Mouse (Mus musculus) neural tube, embryonic 13.5 days (tissue): Measurements from ENCODE around the gene Tcirg1. TPM values are rescaled to one million over a fixed set of nuclear protein-coding genes. Genes with fewer than 3 reads are reported as not detected.

ENCODE experiments used
- ATAC-seq: fragments of 200-750 bp; cut with Nextera tagmentation; 2 replicates; pipeline ENCODE4 v1.8.0; 2017; ENCODE audit warnings: low read depth, mild to moderate bottlenecking, moderate TSS enrichment, moderate library complexity
- H3K27ac ChIP-seq: fragments of 300-500 bp; sonication (generic); replicated peaks from 2 replicates; pipeline ENCODE4 v1.5.1; 2015; ENCODE audit warnings: moderate library complexity, mild to moderate bottlenecking, inconsistent platforms
- H3K27me3 ChIP-seq: fragments of 300-500 bp; sonication (generic); 2 replicates; pipeline ENCODE4 v1.6.1; 2015; ENCODE audit warnings: mild to moderate bottlenecking, inconsistent platforms
- H3K36me3 ChIP-seq: fragments of 300-500 bp; sonication (generic); 2 replicates; pipeline ENCODE4 v1.6.1; 2015; ENCODE audit warnings: mild to moderate bottlenecking, inconsistent platforms
- H3K4me1 ChIP-seq: fragments of 300-500 bp; sonication (generic); replicated peaks from 2 replicates; pipeline ENCODE4 v1.6.1; 2015; ENCODE audit warnings: inconsistent platforms
- H3K4me2 ChIP-seq: fragments of 300-500 bp; sonication (generic); 2 replicates; pipeline ENCODE4 v1.6.1; 2015; ENCODE audit warnings: inconsistent platforms, mild to moderate bottlenecking, moderate library complexity
- H3K4me3 ChIP-seq: fragments of 300-500 bp; sonication (generic); 2 replicates; pipeline ENCODE4 v1.5.1; 2015; ENCODE audit warnings: mild to moderate bottlenecking, inconsistent platforms
- H3K9ac ChIP-seq: fragments of 300-500 bp; sonication (generic); 2 replicates; pipeline ENCODE4 v1.6.1; 2015; ENCODE audit warnings: moderate library complexity, mild to moderate bottlenecking, inconsistent platforms
- H3K9me3 ChIP-seq: fragments of 300-500 bp; sonication (generic); 2 replicates; pipeline ENCODE4 v1.6.1; 2016; ENCODE audit warnings: inconsistent platforms
- WGBS: fragments of 180-500 bp; shearing (Covaris S2); methylation state at CpG from one replicate; pipeline ENCODE4 v1.1.7; 2015; 5-methylcytosine and 5-hydroxymethylcytosine counted together
- polyA plus RNA-seq: library from polyadenylated mRNA; unstranded; fragments of >200 nt; fragmentation: Nextera tagmentation; extraction: Ambion mirVana; gene quantifications from 2 replicates; pipeline ENCODE4 v1.2.1, GENCODE M21; 2015

Gene Tcirg1
- polyA plus RNA-seq, 1 experiment from 2014 or later = 18.4 TPM

DNA sequence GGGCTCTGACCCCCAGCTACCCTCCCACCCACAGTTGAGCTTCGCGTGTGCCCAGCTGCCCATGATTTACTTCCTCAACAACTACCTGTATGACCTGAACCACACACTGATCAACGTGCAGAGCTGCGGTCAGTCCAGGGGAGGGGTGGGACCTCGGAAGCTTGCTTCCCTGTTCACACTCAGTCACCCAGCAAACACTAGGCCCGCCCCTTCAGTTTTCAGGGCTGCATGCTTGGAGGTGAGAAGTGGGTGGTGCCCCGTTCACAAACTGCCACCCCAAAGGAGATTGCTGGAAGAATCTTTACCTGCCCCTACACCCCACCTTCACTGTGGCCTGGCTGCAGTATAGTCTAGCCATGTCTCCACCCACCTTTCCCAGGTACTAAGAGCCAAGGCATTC is 35.4 kb upstream of the Tcirg1 start:
- Histone ChIP-seq H3K9me3 (no peaks in the 10 kb centered on the region), H3K36me3 (no peaks in the 10 kb centered on the region), H3K4me3 (no peak overlapping the region), H3K27me3 (peaks cover 17% of the 10 kb centered on the region), H3K4me2 (no peak overlapping the region), H3K4me1 (no peaks in the 10 kb centered on the region; the same call in 1 of the 2 replicates), H3K9ac (no peak overlapping the region), H3K27ac (no peak overlapping the region)
- 82% methylated on average over 7 of the region's 7 CpGs for WGBS
- no peak for ATAC-seq

DNA sequence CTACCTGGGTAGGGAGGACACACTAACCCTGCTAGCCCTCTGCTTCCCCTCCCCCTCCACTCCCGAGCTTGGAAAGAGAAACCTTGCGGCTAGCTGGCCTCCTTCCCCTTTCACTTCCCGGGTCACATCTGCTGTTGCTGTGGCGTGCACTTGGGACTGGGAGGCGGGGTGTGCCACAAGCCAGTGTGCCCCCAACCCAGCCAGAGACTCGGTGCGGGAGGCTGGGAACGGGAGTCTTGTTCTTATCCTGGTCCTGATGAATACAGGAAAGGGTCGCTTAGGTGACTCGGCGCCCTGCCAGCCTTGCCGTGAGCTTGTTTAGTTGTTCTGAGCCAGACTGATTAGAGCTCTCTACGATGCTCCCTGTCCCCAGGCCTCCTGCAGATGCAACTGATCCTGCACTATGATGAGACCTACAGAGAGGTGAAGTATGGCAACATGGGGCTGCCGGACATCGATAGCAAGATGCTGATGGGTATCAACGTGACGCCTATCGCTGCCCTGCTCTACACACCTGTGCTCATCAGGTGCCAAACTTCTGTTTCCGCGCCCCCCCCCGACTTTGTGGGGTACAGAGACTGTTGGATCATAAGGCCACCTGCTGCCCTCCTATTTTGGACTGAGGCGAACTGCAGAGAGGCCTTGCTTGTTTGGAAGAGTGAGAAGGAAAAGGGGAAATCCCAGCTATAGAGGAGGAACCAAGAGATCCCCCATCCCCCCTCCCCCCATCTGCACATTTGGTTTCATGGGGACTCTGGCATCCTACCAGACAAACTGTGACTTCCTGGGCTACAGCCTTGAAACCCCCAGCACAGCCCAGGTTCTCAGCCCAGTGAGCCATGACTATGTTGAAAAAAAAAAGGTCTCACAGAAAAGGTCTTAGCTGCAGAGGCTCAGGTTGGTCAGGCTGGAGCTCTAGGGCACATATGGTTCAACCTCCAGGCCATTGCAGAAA is 29.2 kb upstream of the Tcirg1 start:
- peak overlapping the region; percentile 67 for H3K9ac ChIP-seq
- peaks cover 29% of the 10 kb centered on the region for H3K27me3 ChIP-seq
- H3K4me2 ChIP-seq = peak overlapping the region; percentile 75
- WGBS = 9% methylated on average over 22 of the region's 22 CpGs
- no peaks in the 10 kb centered on the region for H3K36me3 ChIP-seq
- peak overlapping the region; percentile 41 for H3K4me3 ChIP-seq
- H3K27ac ChIP-seq = no peak overlapping the region
- ATAC-seq = peak; percentile 37; the same call in 1 of the 2 replicates
- H3K9me3 ChIP-seq = no peaks in the 10 kb centered on the region
- peaks cover 16% of the 10 kb centered on the region for H3K4me1 ChIP-seq

DNA sequence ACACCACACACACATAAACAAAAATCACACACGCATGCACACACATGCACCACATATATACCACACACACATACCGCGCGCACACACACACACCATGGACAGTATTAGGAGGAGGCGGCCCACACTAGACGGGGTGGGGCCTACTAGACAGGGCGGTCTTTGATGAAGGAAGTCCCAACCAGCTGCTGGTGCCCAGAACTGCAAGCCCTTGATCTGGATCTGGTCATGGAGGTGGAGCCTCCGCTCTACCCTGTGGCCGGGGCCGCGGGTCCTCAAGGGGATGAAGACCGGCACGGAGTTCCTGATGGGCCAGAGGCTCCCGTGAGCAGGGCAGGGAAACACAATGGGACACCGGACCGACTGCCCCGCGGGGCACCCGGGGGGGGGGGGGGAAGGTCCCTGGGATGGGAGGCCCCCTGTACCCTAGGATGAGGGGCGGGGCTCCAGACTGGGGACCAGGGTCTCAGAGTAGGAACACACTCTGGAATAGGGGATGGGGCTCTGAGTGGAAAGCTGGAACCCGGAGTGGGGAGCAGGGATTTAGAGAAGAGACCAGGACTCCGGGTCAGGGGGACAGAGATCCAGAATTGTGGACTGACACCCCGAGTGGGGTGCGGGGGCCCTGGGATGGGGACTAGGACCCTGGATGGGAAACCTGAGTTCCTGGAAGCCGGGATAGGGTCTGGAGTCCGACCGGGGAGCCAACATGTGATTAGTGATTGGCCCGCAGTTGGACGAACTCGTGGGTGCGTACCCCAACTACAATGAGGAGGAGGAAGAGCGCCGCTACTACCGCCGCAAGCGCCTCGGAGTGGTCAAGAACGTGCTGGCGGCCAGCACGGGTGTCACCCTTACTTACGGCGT is 28.3 kb upstream of the Tcirg1 start, which contains the start of gene Unc93b1:
Unc93b1 (plus strand) TSS at position 155 of the 864 bp plus-strand sequence.
- Histone ChIP-seq H3K4me3 (peak within 1 kb of the TSS; percentile 41), H3K9me3 (no peaks in the 10 kb centered on the region), H3K4me1 (peaks cover 25% of the 10 kb centered on the region), H3K9ac (peak within 1 kb of the TSS; percentile 67), H3K36me3 (no peaks in the 10 kb centered on the region), H3K27me3 (peaks cover 29% of the 10 kb centered on the region), H3K4me2 (peak within 1 kb of the TSS; percentile 75), H3K27ac (no peak within 1 kb of the TSS)
- WGBS = 8% methylated on average over 42 of the region's 42 CpGs
- ATAC-seq = peak; percentile 72

DNA sequence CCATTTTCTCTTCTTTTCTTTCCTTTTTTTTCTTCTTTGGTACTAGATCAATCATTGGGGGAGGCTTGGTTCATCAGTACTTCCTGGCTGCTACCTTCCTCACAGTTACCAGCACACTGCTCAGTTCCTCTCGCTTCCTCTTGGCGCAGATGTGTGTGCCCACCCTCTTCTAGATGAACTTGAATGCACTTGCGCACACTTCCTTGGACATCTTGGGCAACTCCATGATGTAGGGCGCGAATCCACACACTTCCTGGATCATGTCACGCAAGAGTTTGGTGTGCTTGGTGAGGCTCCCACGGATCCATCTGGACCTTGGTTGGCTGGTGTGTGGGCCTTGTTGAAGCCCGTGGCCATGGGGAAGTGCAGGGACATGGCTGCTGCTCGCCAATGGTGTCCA is 24.8 kb upstream of the Tcirg1 start:
- H3K9me3 ChIP-seq = no peaks in the 10 kb centered on the region
- H3K4me2 ChIP-seq = no peak overlapping the region
- 90% methylated on average over 9 of the region's 9 CpGs for WGBS
- no peak overlapping the region for H3K9ac ChIP-seq
- H3K27me3 ChIP-seq = peaks cover 19% of the 10 kb centered on the region
- H3K27ac ChIP-seq = no peak overlapping the region
- H3K36me3 ChIP-seq = no peaks in the 10 kb centered on the region
- no peak overlapping the region for H3K4me3 ChIP-seq
- H3K4me1 ChIP-seq = peaks cover 42% of the 10 kb centered on the region
- no peak for ATAC-seq

DNA sequence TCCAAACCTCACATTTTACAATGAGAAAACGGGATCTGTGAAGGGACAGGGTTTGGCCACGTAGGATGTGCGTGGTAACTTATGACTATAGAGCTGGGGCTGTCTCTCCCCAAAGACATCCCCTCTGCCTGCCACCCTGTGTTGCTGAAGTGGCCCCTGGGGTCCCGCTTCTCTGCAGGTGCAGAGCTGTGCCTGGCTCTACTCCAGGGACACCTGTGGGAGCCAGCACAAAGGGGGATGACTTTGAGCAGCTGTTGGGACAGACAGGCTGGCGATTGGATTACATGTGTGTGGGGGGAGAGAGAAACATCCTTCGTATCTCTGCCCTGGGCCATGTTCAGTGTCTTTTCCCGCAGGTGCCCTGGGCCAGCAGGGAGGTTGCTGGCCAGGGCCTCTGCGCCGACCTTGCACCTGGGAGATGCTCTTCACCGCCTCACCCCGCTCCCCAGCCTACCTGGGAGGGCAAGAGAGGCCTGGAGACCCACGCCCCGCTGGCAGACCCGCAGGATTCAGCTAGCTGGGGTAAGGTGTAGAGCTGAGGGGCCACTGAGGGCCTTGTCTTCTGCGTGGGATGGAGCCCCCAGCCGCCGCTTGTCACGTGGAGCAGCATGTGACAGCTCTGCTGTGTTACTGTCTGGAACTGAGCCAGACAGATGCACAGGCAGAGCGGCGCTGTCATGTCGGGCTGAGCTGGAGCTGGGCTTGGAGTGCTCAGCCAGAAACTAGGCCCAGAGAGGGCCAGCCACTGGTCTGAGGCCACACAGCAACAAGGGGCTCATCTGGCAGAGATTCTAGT is 23.5 kb upstream of the Tcirg1 start:
- no peaks in the 10 kb centered on the region for H3K36me3 ChIP-seq
- no peak overlapping the region for H3K9ac ChIP-seq
- no peak overlapping the region for H3K4me3 ChIP-seq
- no peaks in the 10 kb centered on the region for H3K9me3 ChIP-seq
- H3K27ac ChIP-seq = peak overlapping the region; percentile 68
- WGBS = 75% methylated on average over 21 of the region's 21 CpGs
- H3K4me1 ChIP-seq = peaks cover 31% of the 10 kb centered on the region
- no peak overlapping the region for H3K4me2 ChIP-seq
- H3K27me3 ChIP-seq = peaks cover 6% of the 10 kb centered on the region
- peak; percentile 12; the same call in 1 of the 2 replicates for ATAC-seq

DNA sequence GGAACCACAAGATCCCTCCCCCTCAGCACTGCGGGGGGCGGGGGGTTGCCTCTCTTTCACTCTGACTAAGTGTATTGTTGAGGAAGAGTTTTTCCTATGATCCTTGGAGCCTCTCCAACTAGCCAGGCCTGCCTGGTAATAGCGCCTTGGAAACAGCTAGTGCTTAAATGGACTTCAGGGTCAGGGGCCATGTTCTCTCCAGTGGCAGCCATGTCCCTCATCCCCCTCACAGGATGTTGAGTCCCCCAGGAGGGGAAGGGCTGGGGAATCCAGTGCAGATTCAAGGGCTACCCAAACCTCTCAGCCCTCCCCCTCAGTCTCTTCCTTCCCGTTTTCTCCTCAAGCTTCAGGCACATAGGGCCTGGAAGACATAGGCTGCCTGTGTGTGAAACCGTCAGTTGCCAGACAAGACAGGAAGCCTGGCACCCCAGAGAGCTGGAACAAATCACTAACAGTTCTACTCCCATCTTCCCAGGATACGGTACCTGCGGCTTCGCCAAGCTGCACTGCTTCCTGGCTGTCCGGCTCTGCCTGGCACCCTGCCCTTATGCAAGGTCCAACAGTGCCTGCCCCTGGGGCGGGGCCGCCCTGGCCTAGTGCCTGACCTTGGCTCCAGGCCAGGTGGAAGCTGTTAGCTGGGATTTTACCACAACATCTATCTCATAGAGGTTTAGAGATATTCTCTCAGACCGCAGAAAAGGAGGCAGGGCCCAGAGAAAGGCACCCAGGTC is 22.4 kb upstream of the Tcirg1 start, which contains the start of gene Aldh3b1:
Aldh3b1 (minus strand) TSS at position 598 of the 731 bp plus-strand sequence.
- no peak within 1 kb of the TSS for H3K4me3 ChIP-seq
- no peaks in the 10 kb centered on the region for H3K27me3 ChIP-seq
- H3K9ac ChIP-seq = no peak within 1 kb of the TSS
- H3K27ac ChIP-seq = peak within 1 kb of the TSS; percentile 68
- WGBS = 53% methylated on average over 12 of the region's 12 CpGs
- ATAC-seq = peak; percentile 64
- H3K4me1 ChIP-seq = peaks cover 26% of the 10 kb centered on the region
- no peaks in the 10 kb centered on the region for H3K36me3 ChIP-seq
- H3K9me3 ChIP-seq = no peaks in the 10 kb centered on the region
- H3K4me2 ChIP-seq = no peak within 1 kb of the TSS

DNA sequence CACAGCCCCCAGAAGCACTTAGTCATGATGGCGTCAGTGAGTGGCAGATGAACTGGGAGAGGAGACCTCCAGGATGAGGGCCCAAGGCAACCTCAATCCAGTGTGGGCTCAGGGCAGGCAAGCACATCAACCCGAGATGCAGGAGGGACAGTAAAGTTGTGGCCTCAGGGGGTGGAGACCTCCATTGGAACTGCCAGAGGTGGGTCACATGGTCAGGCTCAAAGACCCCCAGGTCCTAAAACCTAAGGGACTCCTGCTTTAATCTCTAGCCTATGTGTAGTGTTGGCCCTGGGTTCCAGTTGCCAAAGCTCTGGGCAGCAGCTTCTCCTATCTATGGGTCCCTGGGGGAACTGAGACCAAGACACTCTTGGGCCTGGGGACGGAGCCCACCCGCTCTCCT is 21.8 kb upstream of the Tcirg1 start:
- no peak for ATAC-seq
- no peaks in the 10 kb centered on the region for H3K36me3 ChIP-seq
- H3K27me3 ChIP-seq = no peaks in the 10 kb centered on the region
- H3K4me3 ChIP-seq = no peak overlapping the region
- H3K4me2 ChIP-seq = no peak overlapping the region
- 70% methylated on average over 4 of the region's 4 CpGs for WGBS
- H3K4me1 ChIP-seq = peaks cover 26% of the 10 kb centered on the region
- H3K9ac ChIP-seq = no peak overlapping the region
- H3K27ac ChIP-seq = peak overlapping the region; percentile 68
- H3K9me3 ChIP-seq = no peaks in the 10 kb centered on the region

DNA sequence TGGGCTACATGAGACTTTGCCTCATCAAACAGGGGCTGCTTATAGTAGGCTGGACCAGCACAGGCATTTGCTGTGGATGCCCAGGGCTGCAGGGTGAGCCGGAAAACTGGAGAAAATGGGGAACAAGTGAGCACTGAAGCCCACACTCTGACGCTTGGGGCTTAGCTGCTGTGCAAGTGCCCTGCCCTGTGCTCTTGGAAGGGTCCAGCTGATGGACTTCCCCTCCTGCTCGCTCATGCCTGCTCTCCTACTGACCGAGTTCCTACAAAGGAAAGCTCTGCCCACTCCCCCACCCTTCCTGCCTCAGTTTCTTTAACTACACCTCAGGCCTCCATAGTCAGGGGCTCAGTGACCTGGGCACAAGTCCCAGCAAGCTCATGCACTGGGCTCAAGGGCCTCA is 21.1 kb upstream of the Tcirg1 start:
- H3K4me3 ChIP-seq = no peak overlapping the region
- ATAC-seq = no peak
- H3K27me3 ChIP-seq = no peaks in the 10 kb centered on the region
- no peak overlapping the region for H3K9ac ChIP-seq
- H3K27ac ChIP-seq = no peak overlapping the region
- no peak overlapping the region for H3K4me2 ChIP-seq
- H3K36me3 ChIP-seq = no peaks in the 10 kb centered on the region
- H3K9me3 ChIP-seq = no peaks in the 10 kb centered on the region
- H3K4me1 ChIP-seq = peaks cover 26% of the 10 kb centered on the region
- WGBS = 83% methylated on average over 4 of the region's 4 CpGs

DNA sequence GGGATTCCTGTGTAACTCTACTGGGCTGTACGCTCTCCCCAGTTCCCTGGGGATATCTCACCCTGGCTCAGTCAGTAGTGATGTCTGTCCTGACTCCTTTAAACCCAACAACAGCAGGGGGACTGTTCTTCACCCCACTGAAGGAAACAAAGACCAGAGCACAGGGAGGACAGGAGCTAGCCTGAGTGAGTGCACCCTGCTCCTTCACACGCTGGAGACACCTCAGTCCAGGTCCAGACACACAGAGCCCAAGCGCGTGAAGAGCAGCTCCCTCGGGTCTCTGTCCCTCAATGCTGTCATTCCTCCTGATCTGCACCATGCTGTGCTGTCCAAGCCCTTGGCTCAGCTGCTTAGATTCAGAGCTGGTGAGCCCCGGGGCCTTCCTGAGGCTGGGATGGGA is 19.8 kb upstream of the Tcirg1 start:
- ATAC-seq = no peak
- Histone ChIP-seq H3K27me3 (no peaks in the 10 kb centered on the region), H3K4me3 (no peak overlapping the region), H3K36me3 (no peaks in the 10 kb centered on the region), H3K4me1 (peaks cover 26% of the 10 kb centered on the region), H3K9me3 (no peaks in the 10 kb centered on the region), H3K27ac (no peak overlapping the region), H3K4me2 (no peak overlapping the region), H3K9ac (no peak overlapping the region)
- 63% methylated on average over 6 of the region's 6 CpGs for WGBS

DNA sequence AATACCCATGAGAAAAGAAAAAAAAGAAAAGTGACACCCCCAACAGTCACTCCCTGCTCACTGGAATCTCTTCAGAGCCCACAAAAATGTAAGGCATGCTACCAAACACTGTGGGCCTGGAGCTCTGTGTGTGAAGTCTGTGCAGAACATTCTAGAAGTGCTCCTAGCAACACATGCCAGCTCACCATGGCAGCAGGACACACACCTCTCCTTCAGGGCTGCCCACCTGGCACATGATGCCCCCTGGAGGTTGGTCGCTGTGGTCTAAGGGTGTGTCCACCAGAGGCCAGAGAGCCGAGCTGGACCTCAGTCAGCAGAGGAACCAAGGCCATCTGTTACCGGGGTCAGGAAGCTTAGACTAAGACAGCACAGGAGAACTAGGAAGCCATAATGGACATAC is 19.3 kb upstream of the Tcirg1 start:
- Histone ChIP-seq H3K27ac (no peak overlapping the region), H3K4me2 (no peak overlapping the region), H3K9me3 (no peaks in the 10 kb centered on the region), H3K9ac (no peak overlapping the region), H3K36me3 (no peaks in the 10 kb centered on the region), H3K4me1 (peaks cover 26% of the 10 kb centered on the region), H3K4me3 (no peak overlapping the region), H3K27me3 (no peaks in the 10 kb centered on the region)
- ATAC-seq = no peak
- 64% methylated on average over 3 of the region's 3 CpGs for WGBS

DNA sequence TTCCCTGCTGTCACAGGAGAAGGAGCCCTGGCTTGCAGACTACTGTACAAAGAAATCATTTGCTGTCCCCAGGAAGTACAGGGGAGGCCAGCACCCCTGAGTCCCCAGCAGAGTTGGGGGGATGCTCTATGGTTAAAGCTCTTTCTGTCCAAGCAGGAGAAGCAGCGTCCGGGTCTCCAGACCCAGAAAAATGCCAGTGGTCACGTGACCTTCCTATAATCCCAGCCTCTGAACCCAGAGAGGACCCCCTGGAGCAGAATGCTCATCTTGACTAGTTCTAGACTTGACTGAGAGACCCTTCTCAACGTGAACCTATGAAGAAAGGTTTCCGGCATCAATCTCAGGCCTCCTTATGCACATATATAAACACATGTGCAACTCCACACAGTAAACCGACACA is 18.9 kb upstream of the Tcirg1 start:
- ATAC-seq = no peak

More for the DNA sequence above, 18.9 kb upstream of the Tcirg1 start:
- Histone ChIP-seq H3K4me2 (no peak overlapping the region), H3K4me1 (peaks cover 23% of the 10 kb centered on the region), H3K4me3 (no peak overlapping the region), H3K36me3 (no peaks in the 10 kb centered on the region), H3K27ac (no peak overlapping the region), H3K27me3 (no peaks in the 10 kb centered on the region), H3K9me3 (no peaks in the 10 kb centered on the region), H3K9ac (no peak overlapping the region)
- WGBS = 79% methylated on average over 6 of the region's 6 CpGs
